Mouse (Mus musculus) hindbrain, embryonic 16.5 days (tissue): Measurements from ENCODE around the gene Gpr142. TPM values are rescaled to one million over a fixed set of nuclear protein-coding genes. Genes with fewer than 3 reads are reported as not detected.

Experiments used
- ATAC-seq: fragments of 200-750 bp; cut with Nextera tagmentation; 2 replicates; pipeline ENCODE4 v1.8.0; 2017; ENCODE audit warnings: moderate TSS enrichment, moderate library complexity
- H3K27ac ChIP-seq: fragments of 300-500 bp; sonication (generic); 2 replicates; pipeline ENCODE4 v1.5.1; 2014; ENCODE audit warnings: low read depth, mild to moderate bottlenecking, control low read depth, low read length, moderate library complexity
- H3K27me3 ChIP-seq: fragments of 300-500 bp; sonication (generic); replicated peaks from 2 replicates; pipeline ENCODE4 v1.6.1; 2014; ENCODE audit warnings: low read length; ENCODE audit not compliant: control insufficient read depth, insufficient read depth
- H3K36me3 ChIP-seq: fragments of 300-500 bp; sonication (generic); 2 replicates; pipeline ENCODE4 v1.6.1; 2014; ENCODE audit warnings: mild to moderate bottlenecking, low read length, moderate library complexity, mixed read lengths; ENCODE audit not compliant: control insufficient read depth, insufficient read depth
- H3K4me1 ChIP-seq: fragments of 300-500 bp; sonication (generic); 2 replicates; pipeline ENCODE4 v1.6.1; 2014; ENCODE audit warnings: low read depth, low read length; ENCODE audit not compliant: control insufficient read depth, insufficient read depth
- H3K4me2 ChIP-seq: fragments of 300-500 bp; sonication (generic); 2 replicates; pipeline ENCODE4 v1.6.1; 2014; ENCODE audit warnings: mild to moderate bottlenecking, low read length, control low read depth, moderate library complexity
- H3K4me3 ChIP-seq: fragments of 300-500 bp; sonication (generic); 2 replicates; pipeline ENCODE4 v1.5.1; 2014; ENCODE audit warnings: mild to moderate bottlenecking, low read length, control low read depth, moderate library complexity
- H3K9ac ChIP-seq: fragments of 300-500 bp; sonication (generic); 2 replicates; pipeline ENCODE4 v1.6.1; 2014; ENCODE audit warnings: low read depth, mild to moderate bottlenecking, control low read depth, low read length, moderate library complexity
- H3K9me3 ChIP-seq: fragments of 300-500 bp; sonication (generic); 2 replicates; pipeline ENCODE4 v1.6.1; 2014; ENCODE audit warnings: mild to moderate bottlenecking, low read length, moderate library complexity; ENCODE audit not compliant: control insufficient read depth
- WGBS: fragments of 180-500 bp; shearing (Covaris S2); extraction: QIAGEN DNeasy Blood & Tissue Kit; methylation state at CpG from one replicate; pipeline ENCODE4 v1.1.7; 2014; 5-methylcytosine and 5-hydroxymethylcytosine counted together
- polyA plus RNA-seq: library from polyadenylated mRNA; unstranded; fragments of >200 nt; fragmentation: Nextera tagmentation; extraction: Ambion mirVana; gene quantifications from 2 replicates; pipeline ENCODE4 v1.2.1, GENCODE M21; 2015

The Gpr142 gene
- polyA plus RNA-seq, 1 experiment from 2014 or later: not detected

DNA sequence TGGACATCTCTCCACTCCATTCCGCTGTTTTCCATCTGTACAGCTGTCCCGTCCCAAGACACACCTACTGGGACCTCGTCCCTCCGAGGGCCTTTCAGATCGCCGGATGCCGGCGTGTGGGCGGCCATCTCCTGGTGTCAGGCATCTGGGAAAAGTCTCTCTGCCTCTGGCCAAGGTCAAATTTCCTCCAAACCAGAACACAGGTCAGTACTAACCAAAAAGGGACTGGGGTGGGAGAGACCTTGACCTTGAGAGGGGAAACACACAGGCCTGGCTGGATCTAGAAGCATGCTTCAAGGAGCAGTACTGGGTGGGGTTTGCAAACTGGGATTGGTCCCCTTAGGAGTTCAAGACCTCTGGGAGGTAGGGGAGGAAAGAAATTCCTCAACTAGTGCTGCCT, 9.0 kb upstream of the Gpr142 start:
- no peak overlapping the region for H3K4me3 ChIP-seq
- H3K36me3 ChIP-seq: no peaks in the 10 kb centered on the region
- no peak overlapping the region for H3K9ac ChIP-seq
- no peak overlapping the region for H3K27ac ChIP-seq
- H3K27me3 ChIP-seq: peaks cover 24% of the 10 kb centered on the region
- no peak for ATAC-seq
- no peak overlapping the region; the same call in 1 of the 2 replicates for H3K4me2 ChIP-seq
- H3K9me3 ChIP-seq: no peaks in the 10 kb centered on the region
- 50% methylated on average over 9 of the region's 9 CpGs for WGBS
- H3K4me1 ChIP-seq: peaks cover 43% of the 10 kb centered on the region

DNA sequence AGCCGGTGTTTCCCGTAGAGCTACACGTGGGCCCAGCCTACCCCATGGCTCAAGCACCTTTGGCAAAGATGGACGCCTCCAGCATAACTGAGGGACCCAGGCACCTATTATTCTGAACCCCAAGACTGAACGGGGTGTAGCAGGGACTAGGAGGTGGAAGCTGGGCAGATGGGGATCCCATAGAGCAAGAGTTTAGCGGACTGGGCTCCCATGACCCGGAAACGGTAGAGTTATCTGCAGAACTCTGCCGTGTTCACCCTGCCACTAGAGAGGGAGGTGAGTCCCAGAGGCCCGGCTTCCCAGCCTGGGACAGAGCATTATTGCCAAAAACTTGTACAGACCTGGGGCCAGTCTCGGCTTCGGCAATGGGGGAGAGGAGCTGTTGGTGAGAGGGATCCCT, 8.6 kb upstream of the Gpr142 start:
- ATAC-seq: no peak
- Histone ChIP-seq H3K9me3 (no peaks in the 10 kb centered on the region), H3K27me3 (peaks cover 23% of the 10 kb centered on the region), H3K9ac (no peak overlapping the region), H3K4me3 (no peak overlapping the region), H3K27ac (no peak overlapping the region), H3K4me2 (no peak overlapping the region), H3K4me1 (peaks cover 48% of the 10 kb centered on the region), H3K36me3 (no peaks in the 10 kb centered on the region)
- WGBS: 78% methylated on average over 12 of the region's 12 CpGs

DNA sequence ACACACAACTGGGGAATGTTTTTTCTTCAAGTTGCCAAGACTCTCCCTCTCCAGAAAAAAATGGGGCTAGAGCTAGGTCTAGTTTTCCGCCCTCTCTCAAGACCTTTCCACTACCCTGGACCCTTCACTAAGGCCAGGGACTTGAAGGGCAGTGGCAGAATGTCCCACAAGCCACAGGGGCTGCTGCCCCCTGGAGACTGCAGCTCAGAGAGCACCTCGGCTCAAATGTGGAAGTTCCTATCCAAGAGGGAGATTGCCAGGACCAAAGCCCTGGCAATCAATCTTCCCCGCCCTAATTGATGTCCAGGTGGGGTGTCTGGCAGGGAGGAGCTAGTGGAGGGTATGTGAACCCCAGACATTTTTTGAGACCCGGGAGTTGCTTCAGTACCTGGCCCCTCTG, 7.9 kb upstream of the Gpr142 start:
- H3K27me3 ChIP-seq: peaks cover 16% of the 10 kb centered on the region
- no peak overlapping the region; the same call in 1 of the 2 replicates for H3K9ac ChIP-seq
- H3K36me3 ChIP-seq: no peaks in the 10 kb centered on the region
- H3K4me2 ChIP-seq: peak overlapping the region; percentile 83
- WGBS: 41% methylated on average over 4 of the region's 4 CpGs
- peak overlapping the region; percentile 82; the same call in 1 of the 2 replicates for H3K27ac ChIP-seq
- peaks cover 53% of the 10 kb centered on the region for H3K4me1 ChIP-seq
- H3K9me3 ChIP-seq: no peaks in the 10 kb centered on the region
- no peak for ATAC-seq
- peak overlapping the region; percentile 56 for H3K4me3 ChIP-seq

DNA sequence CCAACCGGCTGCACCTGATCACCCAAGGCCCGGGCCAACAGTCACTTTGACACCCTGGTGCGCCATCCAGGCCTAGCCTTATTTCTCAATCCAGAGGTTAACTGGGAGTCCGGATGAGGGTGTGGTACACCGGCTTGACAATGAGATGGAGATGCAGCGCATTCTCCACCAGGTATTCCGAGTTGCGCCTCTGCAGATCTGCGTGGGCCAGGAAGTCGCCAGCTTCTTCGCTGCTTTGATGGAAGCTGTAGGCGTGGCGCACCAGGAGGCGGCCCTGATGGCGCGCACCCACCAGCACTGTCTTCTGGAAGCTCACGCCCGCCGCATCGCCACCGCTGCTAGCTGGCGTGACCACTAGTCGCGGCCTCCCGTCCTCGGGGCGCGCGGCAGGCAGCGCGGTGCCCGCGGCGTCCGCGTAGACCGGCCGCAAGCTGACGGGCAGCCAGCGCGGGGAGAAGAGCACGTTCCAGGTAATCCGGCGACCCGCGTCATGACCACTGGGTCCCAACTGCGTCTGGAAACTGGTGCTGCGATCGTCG, 7.3 kb upstream of the Gpr142 start:
- peak overlapping the region; percentile 83 for H3K4me2 ChIP-seq
- H3K4me3 ChIP-seq: peak overlapping the region; percentile 56
- H3K9ac ChIP-seq: peak overlapping the region; percentile 76
- no peaks in the 10 kb centered on the region for H3K36me3 ChIP-seq
- H3K27ac ChIP-seq: peak overlapping the region; percentile 82
- no peak for ATAC-seq
- no peaks in the 10 kb centered on the region for H3K9me3 ChIP-seq
- 5% methylated on average over 49 of the region's 50 CpGs for WGBS
- H3K4me1 ChIP-seq: peaks cover 53% of the 10 kb centered on the region
- peaks cover 16% of the 10 kb centered on the region for H3K27me3 ChIP-seq

GRCm38 (mm10) chr11:114791891-114792411, 6.8 kb upstream of the Gpr142 start:
- H3K27me3 ChIP-seq: peaks cover 16% of the 10 kb centered on the region
- peak; percentile 10; the same call in 1 of the 2 replicates for ATAC-seq
- peak overlapping the region; percentile 56 for H3K4me3 ChIP-seq
- peak overlapping the region; percentile 82 for H3K27ac ChIP-seq
- H3K9ac ChIP-seq: peak overlapping the region; percentile 76
- no peaks in the 10 kb centered on the region for H3K9me3 ChIP-seq
- no peaks in the 10 kb centered on the region for H3K36me3 ChIP-seq
- WGBS: under 1% methylated on average over 44 of the region's 59 CpGs
- peaks cover 52% of the 10 kb centered on the region for H3K4me1 ChIP-seq
- H3K4me2 ChIP-seq: peak overlapping the region; percentile 83

DNA sequence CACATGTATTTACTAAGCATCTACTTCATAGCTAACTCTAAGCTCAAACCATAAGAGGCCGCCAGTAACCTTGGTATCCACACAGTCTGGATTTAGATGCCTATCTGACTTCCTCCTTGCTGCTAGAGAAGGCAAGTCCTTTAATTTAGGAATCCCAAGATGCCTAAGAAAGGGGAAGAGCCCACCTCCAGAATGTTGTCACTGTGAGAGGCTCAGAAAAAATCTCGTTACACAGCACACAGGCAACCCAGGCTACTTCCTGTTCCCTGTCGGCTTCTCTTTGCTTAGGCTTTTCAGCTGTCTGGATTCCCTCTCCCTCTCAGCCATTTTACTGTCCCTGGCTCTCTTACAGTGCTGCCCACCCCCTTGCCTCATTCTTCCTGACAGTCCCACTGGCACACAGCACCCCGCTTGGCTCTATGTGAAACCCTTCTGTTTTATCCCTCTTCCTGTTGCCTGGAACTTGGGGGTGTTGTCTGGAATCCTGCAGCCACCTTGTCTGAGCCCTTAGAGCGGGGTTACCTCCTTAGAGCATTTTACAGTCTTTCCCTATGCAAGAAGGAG, 5.7 kb upstream of the Gpr142 start:
- ATAC-seq: no peak
- no peaks in the 10 kb centered on the region for H3K9me3 ChIP-seq
- H3K36me3 ChIP-seq: no peaks in the 10 kb centered on the region
- no peak overlapping the region for H3K4me3 ChIP-seq
- peak overlapping the region; percentile 83 for H3K4me2 ChIP-seq
- 47% methylated on average over 5 of the region's 5 CpGs for WGBS
- peaks cover 52% of the 10 kb centered on the region for H3K4me1 ChIP-seq
- peaks cover 11% of the 10 kb centered on the region for H3K27me3 ChIP-seq
- H3K27ac ChIP-seq: peak overlapping the region; percentile 82
- peak overlapping the region; percentile 32; the same call in 1 of the 2 replicates for H3K9ac ChIP-seq

DNA sequence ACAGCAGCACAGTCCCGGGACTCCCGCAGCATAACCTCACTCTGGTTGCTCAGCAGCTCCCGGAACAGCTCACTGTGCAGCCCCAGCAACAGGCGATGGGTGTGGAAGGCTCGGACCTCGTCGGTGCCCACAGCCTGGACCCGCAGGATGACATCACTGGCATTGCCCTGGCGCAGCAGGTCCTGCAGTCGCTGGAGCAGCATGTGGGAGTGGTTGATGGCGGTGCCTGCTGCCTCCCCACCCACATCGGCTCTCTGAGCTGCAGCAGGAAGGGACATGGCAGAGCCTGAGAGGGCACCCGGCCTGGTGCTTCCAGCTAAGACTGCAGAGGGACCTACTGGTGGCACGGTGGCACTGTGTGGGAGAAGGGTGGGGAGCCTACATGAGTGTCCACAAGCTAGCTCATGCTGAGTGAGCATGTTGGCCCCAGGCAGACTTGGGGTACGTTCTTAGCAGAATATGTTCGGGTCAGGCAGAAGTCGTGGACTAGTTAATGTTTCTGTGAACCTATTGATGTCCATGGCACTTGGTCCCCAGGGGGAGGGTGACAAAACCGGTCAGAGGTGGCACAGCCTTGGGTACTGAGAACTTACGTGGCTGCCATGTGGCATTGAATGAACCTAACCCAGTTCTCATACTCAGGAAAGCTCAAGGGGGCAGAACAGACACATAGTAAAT, 4.7 kb upstream of the Gpr142 start:
- Histone ChIP-seq H3K36me3 (no peaks in the 10 kb centered on the region), H3K27ac (peak overlapping the region; percentile 82), H3K27me3 (peaks cover 11% of the 10 kb centered on the region), H3K4me1 (peaks cover 49% of the 10 kb centered on the region), H3K4me2 (peak overlapping the region; percentile 83), H3K9ac (peak overlapping the region; percentile 44), H3K9me3 (no peaks in the 10 kb centered on the region), H3K4me3 (peak overlapping the region; percentile 21)
- 38% methylated on average over 19 of the region's 19 CpGs for WGBS
- ATAC-seq: no peak

- Histone ChIP-seq H3K4me2 (peak overlapping the region; percentile 83), H3K9me3 (no peaks in the 10 kb centered on the region), H3K27me3 (peaks cover 11% of the 10 kb centered on the region), H3K27ac (peak overlapping the region; percentile 93), H3K9ac (peak overlapping the region; percentile 33), H3K36me3 (no peaks in the 10 kb centered on the region), H3K4me1 (peaks cover 47% of the 10 kb centered on the region), H3K4me3 (peak overlapping the region; percentile 32)
- ATAC-seq: no peak
- WGBS: 33% methylated on average over 4 of the region's 4 CpGs
Measured at GRCm38 (mm10) chr11:114794691-114795090, 4.0 kb upstream of the Gpr142 start.

DNA sequence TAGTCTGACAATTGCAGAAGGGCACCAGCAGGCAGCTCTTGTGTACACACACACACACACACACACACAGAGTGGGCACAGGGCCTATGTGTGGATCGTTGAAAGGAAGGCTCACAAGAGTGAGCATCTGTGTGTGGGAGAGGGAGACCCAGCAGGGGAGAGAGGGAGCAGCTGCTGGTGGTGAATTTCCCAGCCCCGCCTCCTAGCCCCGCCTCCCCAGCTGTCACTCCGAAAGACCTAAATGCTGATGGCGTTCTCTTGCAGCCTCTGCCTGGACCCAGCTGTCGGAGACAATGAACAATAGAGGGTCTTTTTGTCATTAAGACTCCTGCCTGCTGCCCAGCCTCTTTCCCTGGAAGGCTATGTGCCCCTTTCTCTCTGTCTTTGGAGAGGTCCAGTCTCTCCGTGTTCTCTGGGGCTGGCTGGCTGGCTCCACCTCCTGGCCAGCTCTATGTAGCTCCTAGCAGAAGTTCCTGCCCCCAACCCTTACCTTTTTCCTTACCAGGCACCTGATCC, 3.4 kb upstream of the Gpr142 start:
- H3K4me1 ChIP-seq: peaks cover 47% of the 10 kb centered on the region
- WGBS: 0% methylated on average over 7 of the region's 7 CpGs
- ATAC-seq: peak; percentile 79

More for the DNA sequence above, 3.4 kb upstream of the Gpr142 start:
- Histone ChIP-seq H3K4me2 (peak overlapping the region; percentile 83), H3K27me3 (peaks cover 5% of the 10 kb centered on the region), H3K9ac (peak overlapping the region; percentile 33), H3K4me3 (peak overlapping the region; percentile 32), H3K9me3 (no peaks in the 10 kb centered on the region), H3K27ac (peak overlapping the region; percentile 93), H3K36me3 (no peaks in the 10 kb centered on the region)
